Mouse (Mus musculus) kidney, adult 2 months (tissue): ENCODE results near the gene Olfr1361.

Source experiments
- CTCF ChIP-seq: fragments of 200-500 bp; conservative IDR thresholded peaks from 2 replicates; pipeline ENCODE4 v1.5.1; 2011; ENCODE audit warnings: low read depth, mild to moderate bottlenecking, control low read depth, low read length, moderate library complexity, mixed read lengths; ENCODE audit not compliant: insufficient read depth, insufficient read length
- POLR2A ChIP-seq: fragments of 200-500 bp; IDR thresholded peaks from one replicate; pipeline ENCODE4 v1.6.1; 2011; ENCODE audit warnings: low read depth, low read length, control low read depth

DNA sequence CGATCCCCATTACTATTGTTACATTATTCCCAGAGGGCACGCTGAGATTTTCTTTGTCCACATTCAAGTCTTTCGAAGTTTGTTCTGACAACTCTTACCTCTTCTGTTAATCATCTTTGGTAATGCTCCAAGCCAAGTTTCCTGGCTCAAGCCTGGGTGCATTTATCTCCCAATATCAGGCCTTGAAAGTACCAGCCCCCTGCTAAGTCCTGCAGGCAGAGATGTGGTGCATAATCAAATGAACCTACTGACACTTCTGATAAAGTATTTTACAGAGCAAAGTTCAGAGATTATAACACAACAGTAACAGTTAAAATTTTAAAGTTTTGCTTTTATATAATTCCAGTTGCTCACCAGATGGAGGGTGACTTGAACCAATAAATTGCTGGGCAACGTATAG is 48.5 kb upstream of the Olfr1361 start:
- TF ChIP-seq CTCF (no peak), POLR2A (no peak)
